Mouse (Mus musculus) lung, postnatal 0 days (tissue): ENCODE measurements around the gene Wfdc3. TPM values are rescaled to one million over a fixed set of nuclear protein-coding genes. Genes with fewer than 3 reads are reported as not detected.

ENCODE experiments used
- ATAC-seq: fragments of 200-750 bp; cut with Nextera tagmentation; 2 replicates; pipeline ENCODE4 v1.8.0; 2017; ENCODE audit warnings: moderate library complexity
- DNase-seq: peaks from one replicate; pipeline ENCODE4 v3.0.0-alpha.2; 2016; ENCODE audit warnings: low spot score
- H3K27ac ChIP-seq: fragments of 300-500 bp; sonication (generic); 2 replicates; pipeline ENCODE4 v1.5.1; 2014; ENCODE audit warnings: antibody characterized with exemption, mild to moderate bottlenecking, low read length, mixed read lengths
- H3K27me3 ChIP-seq: fragments of 300-500 bp; sonication (generic); replicated peaks from 2 replicates; pipeline ENCODE4 v1.6.1; 2014; ENCODE audit warnings: low read length, mixed read lengths; ENCODE audit not compliant: insufficient read depth
- H3K36me3 ChIP-seq: fragments of 300-500 bp; sonication (generic); 2 replicates; pipeline ENCODE4 v1.6.1; 2014; ENCODE audit warnings: low read length, mixed read lengths; ENCODE audit not compliant: insufficient read depth
- H3K4me1 ChIP-seq: fragments of 300-500 bp; sonication (generic); 2 replicates; pipeline ENCODE4 v1.6.1; 2014; ENCODE audit warnings: antibody characterized with exemption, low read depth, low read length, mixed read lengths; ENCODE audit not compliant: insufficient read depth
- H3K4me2 ChIP-seq: fragments of 300-500 bp; sonication (generic); replicated peaks from 2 replicates; pipeline ENCODE4 v1.6.1; 2014; ENCODE audit warnings: low read depth, mild to moderate bottlenecking, low read length, moderate library complexity, mixed read lengths
- H3K4me3 ChIP-seq: fragments of 300-500 bp; sonication (generic); 2 replicates; pipeline ENCODE4 v1.5.1; 2014; ENCODE audit warnings: low read depth, low read length
- H3K9ac ChIP-seq: fragments of 300-500 bp; sonication (generic); replicated peaks from 2 replicates; pipeline ENCODE4 v1.6.1; 2014; ENCODE audit warnings: low read depth, mild to moderate bottlenecking
- H3K9me3 ChIP-seq: fragments of 300-500 bp; sonication (generic); 2 replicates; pipeline ENCODE4 v1.6.1; 2016; ENCODE audit warnings: low read length, mixed read lengths
- CTCF ChIP-seq: IDR thresholded peaks from 2 replicates; pipeline ENCODE4 v1.5.1; 2016; ENCODE audit warnings: antibody characterized with exemption, mild to moderate bottlenecking
- EP300 ChIP-seq: IDR thresholded peaks from 2 replicates; pipeline ENCODE4 v1.6.1; 2016; ENCODE audit warnings: antibody characterized with exemption, mild to moderate bottlenecking, control low read depth
- WGBS: fragments of 180-500 bp; shearing (Covaris S2); extraction: QIAGEN DNeasy Blood & Tissue Kit; methylation state at CpG from one replicate; pipeline ENCODE4 v1.1.7; 2014; 5-methylcytosine and 5-hydroxymethylcytosine counted together
- polyA plus RNA-seq: library from polyadenylated mRNA; unstranded; fragments of >200 nt; fragmentation: Nextera tagmentation; extraction: Ambion mirVana; gene quantifications from 2 replicates; pipeline ENCODE4 v1.2.1, GENCODE M21; 2015

Wfdc3 gene
- 6.4 and 6.6 TPM in 2 replicates for polyA plus RNA-seq

DNA sequence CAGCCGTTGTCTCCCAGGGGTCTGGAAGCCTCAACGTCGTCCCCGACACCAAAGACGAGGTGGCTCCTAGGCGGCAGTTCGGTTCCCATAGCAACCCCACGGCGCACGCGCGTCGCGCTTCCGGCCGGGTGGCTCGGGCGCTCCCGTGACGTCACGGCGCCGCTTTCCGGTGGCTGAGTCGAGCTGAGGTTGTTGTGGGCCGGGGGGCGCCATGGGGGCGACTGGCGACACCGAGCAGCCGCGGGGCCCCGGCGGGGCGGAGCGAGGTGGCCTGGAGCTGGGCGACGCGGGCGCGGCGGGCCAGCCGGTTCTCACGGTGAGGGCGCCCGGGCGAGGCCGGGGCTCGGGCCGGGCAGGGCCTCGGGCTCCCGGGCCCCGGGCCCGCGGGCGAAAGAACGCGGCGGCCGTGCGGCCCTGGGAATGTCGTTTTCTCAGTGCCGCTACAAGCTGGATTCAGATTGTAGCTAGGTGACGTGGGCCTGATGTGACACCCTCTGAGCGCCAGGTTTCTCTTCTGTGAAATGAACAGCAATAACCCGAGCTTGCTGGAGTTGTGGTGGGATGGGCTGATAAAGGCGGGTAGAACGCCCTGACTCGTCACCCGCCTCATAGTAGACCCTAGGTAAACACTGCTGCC, at the start of gene Wfdc3, which contains the start of gene Dnttip1:
Gene Wfdc3, minus strand, starts transcription at position 89 of the 637 bp plus-strand sequence.
Gene Dnttip1, plus strand, starts transcription at position 141 of the 637 bp plus-strand sequence.
- ATAC-seq, result peak; percentile 95
- peaks cover 3% of the 10 kb centered on the region; the same call in 1 of the 2 replicates for H3K36me3 ChIP-seq
- peak within 1 kb of the TSS; percentile 93 for H3K4me3 ChIP-seq
- 2% methylated on average over 64 of the region's 70 CpGs for WGBS
- H3K27me3 ChIP-seq, result no peaks in the 10 kb centered on the region
- no peaks in the 10 kb centered on the region for H3K9me3 ChIP-seq
- DNase-seq, result peak; percentile 94
- peak within 1 kb of the TSS; percentile 69 for H3K4me2 ChIP-seq
- peaks cover 11% of the 10 kb centered on the region for H3K4me1 ChIP-seq
- H3K27ac ChIP-seq, result peak within 1 kb of the TSS; percentile 84
- peak within 1 kb of the TSS; percentile 97 for H3K9ac ChIP-seq
- no peak for TF ChIP-seq CTCF
- no peak for TF ChIP-seq EP300

DNA sequence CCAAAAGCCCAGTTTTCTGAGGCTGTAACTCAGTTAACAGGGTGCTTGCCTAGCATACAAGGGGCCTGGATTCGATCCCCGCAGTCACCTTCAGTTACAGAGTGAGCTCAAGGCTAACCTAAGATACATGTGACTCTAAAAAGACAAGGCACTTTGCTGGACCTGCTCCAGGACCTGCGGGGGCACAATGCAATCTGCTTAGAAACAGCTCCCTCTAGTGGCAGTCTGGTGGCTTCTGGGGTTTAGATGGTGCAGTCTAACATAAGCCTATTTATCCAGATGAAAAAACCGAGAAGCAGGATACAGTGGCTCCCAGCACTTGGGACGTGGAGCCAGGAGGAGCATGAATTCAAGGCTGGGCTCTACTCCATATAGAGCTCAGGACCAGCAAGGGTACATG, 48.6 kb upstream of the Wfdc3 start:
- TF ChIP-seq CTCF (peak; percentile 93), EP300 (no peak)

DNA sequence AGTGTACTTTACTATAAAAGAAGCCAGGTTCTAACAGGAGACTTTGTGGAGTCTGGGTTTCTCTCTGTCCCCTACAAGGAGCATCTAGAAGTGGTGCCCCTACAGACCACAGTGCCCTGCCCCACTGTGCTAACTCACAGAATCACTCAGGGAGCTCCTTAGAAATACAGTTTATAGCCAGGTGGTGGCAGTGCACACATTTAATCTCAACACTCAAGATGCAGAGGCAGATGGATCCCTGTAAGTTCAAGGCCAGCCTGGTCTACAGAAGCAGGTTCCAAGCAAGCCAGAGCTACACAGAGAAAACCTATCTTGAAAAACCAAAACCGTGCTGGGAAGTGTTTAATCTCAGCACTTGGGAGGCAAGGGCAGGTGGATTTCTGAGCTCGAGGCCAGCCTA, 48.0 kb upstream of the Wfdc3 start:
- H3K27me3 ChIP-seq, result no peaks in the 10 kb centered on the region
- no peaks in the 10 kb centered on the region for H3K4me1 ChIP-seq
- TF ChIP-seq EP300, result no peak
- TF ChIP-seq CTCF, result 0 out of 2 replicates have a peak, but pooled peaks have one; percentile 24
- H3K4me3 ChIP-seq, result no peak overlapping the region
- 89% methylated on average over 2 of the region's 2 CpGs for WGBS
- H3K27ac ChIP-seq, result peak overlapping the region; percentile 3; the same call in 1 of the 2 replicates
- ATAC-seq (no peak), DNase-seq (peak; percentile 41)
- no peak overlapping the region for H3K9ac ChIP-seq
- H3K9me3 ChIP-seq, result no peaks in the 10 kb centered on the region
- no peak overlapping the region for H3K4me2 ChIP-seq
- peaks cover 24% of the 10 kb centered on the region; the same call in 1 of the 2 replicates for H3K36me3 ChIP-seq

More for the DNA sequence above, 48.6 kb upstream of the Wfdc3 start:
- peaks cover 24% of the 10 kb centered on the region; the same call in 1 of the 2 replicates for H3K36me3 ChIP-seq
- H3K27ac ChIP-seq, result no peak overlapping the region
- H3K9ac ChIP-seq, result no peak overlapping the region
- H3K9me3 ChIP-seq, result no peaks in the 10 kb centered on the region
- WGBS, result 24% methylated on average over 5 of the region's 5 CpGs
- H3K4me3 ChIP-seq, result no peak overlapping the region
- DNase-seq (peak; percentile 92), ATAC-seq (peak; percentile 72)
- no peaks in the 10 kb centered on the region for H3K4me1 ChIP-seq
- no peak overlapping the region for H3K4me2 ChIP-seq
- no peaks in the 10 kb centered on the region for H3K27me3 ChIP-seq

DNA sequence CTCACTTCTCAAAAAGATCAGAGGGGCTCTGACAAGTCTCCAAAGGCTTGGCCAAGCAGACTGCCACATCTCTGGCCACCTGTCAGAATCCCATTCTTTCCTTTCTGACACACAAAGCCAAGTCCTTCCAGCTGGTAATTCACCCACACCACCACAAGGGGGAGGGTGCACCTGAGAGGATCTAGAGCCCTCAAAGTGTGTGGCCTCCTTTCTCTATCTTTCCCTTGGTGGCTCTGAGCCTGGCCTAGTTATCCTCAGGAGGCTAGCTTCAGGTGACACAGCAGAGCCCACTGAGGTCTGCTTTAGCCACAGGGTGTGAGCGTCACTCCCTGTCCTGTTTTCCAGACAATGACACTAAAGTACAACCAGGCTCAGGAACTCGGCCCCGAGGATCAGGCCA, 47.5 kb upstream of the Wfdc3 start:
- Histone ChIP-seq H3K9me3 (no peaks in the 10 kb centered on the region), H3K4me1 (no peaks in the 10 kb centered on the region), H3K4me3 (no peak overlapping the region), H3K27me3 (no peaks in the 10 kb centered on the region), H3K27ac (no peak overlapping the region), H3K4me2 (no peak overlapping the region), H3K36me3 (peaks cover 24% of the 10 kb centered on the region; the same call in 1 of the 2 replicates), H3K9ac (no peak overlapping the region)
- WGBS, result 68% methylated on average over 3 of the region's 3 CpGs
- TF ChIP-seq CTCF (peak; percentile 88), EP300 (no peak)
- DNase-seq, result peak; percentile 55
- peak; percentile 18; the same call in 1 of the 2 replicates for ATAC-seq

DNA sequence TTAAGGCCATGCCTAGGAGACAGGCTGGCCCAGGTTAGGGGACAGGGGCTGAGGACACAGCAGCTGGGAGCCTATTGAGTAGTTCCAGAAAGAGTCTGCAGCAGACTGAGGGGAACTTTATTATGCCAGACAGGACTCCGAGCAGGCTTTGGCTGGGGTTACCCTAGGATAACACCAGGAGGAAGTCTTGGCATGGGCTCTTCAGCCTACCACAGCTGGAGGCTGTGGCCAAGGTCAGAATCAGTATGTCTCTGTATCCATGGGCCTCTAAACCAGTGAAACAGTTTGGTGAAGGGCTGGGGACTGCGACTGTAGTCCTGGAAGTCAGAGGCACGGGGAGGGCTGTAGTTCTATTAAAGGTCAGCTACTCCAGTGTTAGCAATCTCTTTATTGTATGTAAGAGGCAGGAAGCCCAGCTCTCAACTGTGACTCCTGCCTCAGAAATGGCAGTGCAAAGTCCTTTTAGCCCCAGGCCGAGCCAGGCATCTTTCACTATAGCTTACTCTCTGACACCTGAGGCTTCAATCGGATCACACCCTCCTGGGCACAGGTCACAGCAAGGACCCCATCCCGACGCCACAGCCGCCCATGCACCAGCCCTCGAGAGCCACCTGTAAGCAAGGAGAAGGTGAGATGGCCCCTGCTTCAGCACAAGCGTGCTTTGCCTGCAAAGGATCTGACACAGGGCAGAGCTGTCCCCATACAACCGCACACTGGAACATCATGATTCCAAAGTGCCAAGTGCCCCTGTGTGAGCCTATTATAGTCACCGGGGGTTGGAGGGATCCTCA, 46.9 kb upstream of the Wfdc3 start:
- Histone ChIP-seq H3K36me3 (peaks cover 24% of the 10 kb centered on the region; the same call in 1 of the 2 replicates), H3K4me1 (no peaks in the 10 kb centered on the region)
- TF ChIP-seq EP300, result no peak
- TF ChIP-seq CTCF, result no peak

DNA sequence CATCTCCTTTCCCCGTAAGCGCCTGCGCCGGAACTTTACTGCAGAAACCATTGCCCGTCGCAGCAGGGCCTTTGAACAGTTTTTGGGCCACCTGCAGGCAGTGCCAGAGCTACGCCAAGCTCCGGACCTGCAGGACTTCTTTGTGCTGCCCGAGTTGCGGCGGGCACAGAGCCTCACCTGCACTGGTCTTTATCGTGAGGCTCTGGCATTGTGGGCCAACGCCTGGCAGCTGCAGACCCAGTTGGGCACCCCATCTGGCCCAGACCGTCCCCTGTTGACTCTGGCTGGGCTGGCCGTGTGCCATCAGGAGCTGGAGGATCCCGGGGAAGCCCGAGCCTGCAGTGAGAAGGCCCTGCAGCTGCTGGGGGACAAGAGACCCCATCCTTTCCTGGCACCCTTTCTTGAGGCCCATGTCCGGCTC, 46.1 kb upstream of the Wfdc3 start:
- Histone ChIP-seq H3K36me3 (peaks cover 24% of the 10 kb centered on the region; the same call in 1 of the 2 replicates), H3K4me1 (0 out of 2 replicates have a peak, but pooled peaks cover 2% of the 10 kb centered on the region), H3K27me3 (no peaks in the 10 kb centered on the region), H3K9ac (no peak overlapping the region), H3K4me3 (no peak overlapping the region), H3K27ac (no peak overlapping the region), H3K4me2 (no peak overlapping the region), H3K9me3 (no peaks in the 10 kb centered on the region)
- DNase-seq (no peak), ATAC-seq (no peak)
- TF ChIP-seq CTCF, result no peak
- TF ChIP-seq EP300, result no peak
- WGBS, result 89% methylated on average over 18 of the region's 18 CpGs

More for the DNA sequence above, 46.9 kb upstream of the Wfdc3 start:
- DNase-seq, result no peak
- H3K9ac ChIP-seq, result no peak overlapping the region
- H3K4me3 ChIP-seq, result no peak overlapping the region
- H3K4me2 ChIP-seq, result no peak overlapping the region
- H3K27me3 ChIP-seq, result no peaks in the 10 kb centered on the region
- no peaks in the 10 kb centered on the region for H3K9me3 ChIP-seq
- no peak overlapping the region for H3K27ac ChIP-seq
- ATAC-seq, result no peak
- WGBS, result 89% methylated on average over 12 of the region's 12 CpGs
